Mouse (Mus musculus) ES-Bruce4 (cell line): Measurements from ENCODE around the gene Lama5. TPM values are rescaled to one million over a fixed set of nuclear protein-coding genes. Genes with fewer than 3 reads are reported as not detected.

Experiments
- H3K27ac ChIP-seq: 2 replicates; pipeline ENCODE4 v1.5.1; 2012; ENCODE audit warnings: low read length, inconsistent platforms; ENCODE audit not compliant: insufficient read depth
- H3K27me3 ChIP-seq: 2 replicates; pipeline ENCODE4 v1.6.1; 2012; ENCODE audit warnings: mild to moderate bottlenecking, low read length, inconsistent platforms; ENCODE audit not compliant: control insufficient read depth, poor library complexity, insufficient read depth, severe bottlenecking
- H3K36me3 ChIP-seq: 2 replicates; pipeline ENCODE4 v1.6.1; 2012; ENCODE audit warnings: inconsistent platforms, mild to moderate bottlenecking, low read length, moderate library complexity; ENCODE audit not compliant: control insufficient read depth, poor library complexity, insufficient read depth, severe bottlenecking
- H3K4me1 ChIP-seq: one replicate; pipeline ENCODE4 v1.8.1; 2011; ENCODE audit warnings: low read length; ENCODE audit not compliant: control insufficient read depth, insufficient read depth
- H3K4me3 ChIP-seq: 2 replicates; pipeline ENCODE4 v1.5.1; 2011; ENCODE audit warnings: low read depth, mild to moderate bottlenecking, low read length
- H3K9ac ChIP-seq: 2 replicates; pipeline ENCODE4 v1.6.1; 2012; ENCODE audit warnings: low read depth, mild to moderate bottlenecking, inconsistent platforms; ENCODE audit not compliant: poor library complexity, severe bottlenecking
- H3K9me3 ChIP-seq: replicated peaks from 2 replicates; pipeline ENCODE4 v1.6.1; 2012; ENCODE audit warnings: mild to moderate bottlenecking, low read length, inconsistent platforms; ENCODE audit not compliant: control insufficient read depth, poor library complexity, insufficient read depth, severe bottlenecking
- CTCF ChIP-seq: IDR thresholded peaks from one replicate; pipeline ENCODE4 v1.8.1; 2011; ENCODE audit warnings: low read depth, low read length
- EP300 ChIP-seq: IDR thresholded peaks from 2 replicates; pipeline ENCODE4 v1.6.1; 2011; ENCODE audit warnings: low read depth, low read length; ENCODE audit not compliant: insufficient read depth
- POLR2A ChIP-seq: IDR thresholded peaks from one replicate; pipeline ENCODE4 v1.8.1; 2011; ENCODE audit warnings: low read length; ENCODE audit not compliant: insufficient read depth
- polyA plus RNA-seq: library from polyadenylated mRNA; stranded (reverse); fragments of >200 nt; gene quantifications from 2 replicates; pipeline ENCODE4 v1.2.4, GENCODE M21; 2011; ENCODE audit warnings: low read depth; ENCODE audit not compliant: missing spikeins, insufficient read depth, insufficient read length

The Lama5 gene
- polyA plus RNA-seq, 1 experiment: 141 TPM

GRCm38 (mm10) chr2:180218241-180218640 lies 7.4 kb downstream of the Lama5 start:
- Histone ChIP-seq H3K27ac (no peak overlapping the region), H3K9ac (no peak overlapping the region), H3K36me3 (peaks cover 3% of the 10 kb centered on the region), H3K4me1 (peaks cover 38% of the 10 kb centered on the region), H3K9me3 (no peaks in the 10 kb centered on the region), H3K27me3 (no peaks in the 10 kb centered on the region), H3K4me3 (no peak overlapping the region)
- TF ChIP-seq CTCF (no peak), POLR2A (no peak), EP300 (no peak)

- peaks cover 34% of the 10 kb centered on the region for H3K4me1 ChIP-seq
- no peak overlapping the region for H3K4me3 ChIP-seq
- no peak overlapping the region for H3K9ac ChIP-seq
- H3K27ac ChIP-seq: no peak overlapping the region
- no peak for TF ChIP-seq POLR2A
- TF ChIP-seq CTCF: no peak
- TF ChIP-seq EP300: no peak
- H3K9me3 ChIP-seq: no peaks in the 10 kb centered on the region
- no peaks in the 10 kb centered on the region for H3K27me3 ChIP-seq
- peaks cover 5% of the 10 kb centered on the region for H3K36me3 ChIP-seq
Measured at GRCm38 (mm10) chr2:180217587-180217986, 8.1 kb downstream of the Lama5 start.

GRCm38 (mm10) chr2:180216921-180217320 lies 8.7 kb downstream of the Lama5 start:
- Histone ChIP-seq H3K36me3 (peaks cover 5% of the 10 kb centered on the region), H3K27ac (no peak overlapping the region), H3K9ac (no peak overlapping the region), H3K4me1 (peaks cover 32% of the 10 kb centered on the region), H3K9me3 (no peaks in the 10 kb centered on the region), H3K4me3 (no peak overlapping the region), H3K27me3 (no peaks in the 10 kb centered on the region)
- no peak for TF ChIP-seq POLR2A

DNA sequence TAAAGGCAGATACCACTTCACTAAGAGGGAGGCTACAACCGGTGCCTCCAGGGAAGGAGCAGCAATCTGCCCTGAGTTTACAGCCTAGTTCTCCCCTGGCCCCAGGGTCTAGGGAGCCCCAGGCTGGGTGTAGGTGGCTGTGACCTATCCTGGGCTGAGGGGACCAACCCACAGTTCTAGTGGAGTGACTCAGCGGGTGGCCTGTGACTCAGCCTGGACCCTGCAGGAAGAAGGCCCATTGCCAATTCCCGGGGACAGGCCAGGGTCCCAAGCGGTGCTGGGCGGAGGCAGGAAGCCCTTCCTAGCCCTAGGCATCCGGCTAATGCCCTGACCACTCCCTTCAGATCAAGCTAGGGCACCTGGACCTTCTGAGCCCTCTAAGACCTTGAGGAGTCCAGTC lies 9.7 kb downstream of the Lama5 start:
- Histone ChIP-seq H3K9me3 (no peaks in the 10 kb centered on the region), H3K36me3 (peaks cover 5% of the 10 kb centered on the region; the same call in 1 of the 2 replicates), H3K27me3 (no peaks in the 10 kb centered on the region), H3K4me3 (no peak overlapping the region), H3K9ac (no peak overlapping the region), H3K4me1 (peaks cover 24% of the 10 kb centered on the region), H3K27ac (no peak overlapping the region)
- TF ChIP-seq POLR2A (no peak), EP300 (no peak), CTCF (no peak)

- no peak overlapping the region for H3K4me3 ChIP-seq
- no peaks in the 10 kb centered on the region for H3K27me3 ChIP-seq
- H3K9me3 ChIP-seq: no peaks in the 10 kb centered on the region
- H3K27ac ChIP-seq: no peak overlapping the region
- peaks cover 22% of the 10 kb centered on the region for H3K4me1 ChIP-seq
- H3K36me3 ChIP-seq: peaks cover 5% of the 10 kb centered on the region; the same call in 1 of the 2 replicates
- no peak overlapping the region for H3K9ac ChIP-seq
- no peak for TF ChIP-seq EP300
- TF ChIP-seq POLR2A: no peak
- no peak for TF ChIP-seq CTCF
Measured at GRCm38 (mm10) chr2:180215011-180215461, 10.6 kb downstream of the Lama5 start.

GRCm38 (mm10) chr2:180214352-180214978 lies 11.2 kb downstream of the Lama5 start:
- Histone ChIP-seq H3K36me3 (peaks cover 5% of the 10 kb centered on the region; the same call in 1 of the 2 replicates), H3K4me1 (peaks cover 19% of the 10 kb centered on the region), H3K9me3 (no peaks in the 10 kb centered on the region), H3K4me3 (no peak overlapping the region), H3K9ac (no peak overlapping the region), H3K27me3 (no peaks in the 10 kb centered on the region), H3K27ac (no peak overlapping the region)
- TF ChIP-seq CTCF (no peak), EP300 (no peak), POLR2A (no peak)
